Mouse (Mus musculus) midbrain, embryonic 14.5 days (tissue): ENCODE measurements around the gene 2010111I01Rik. TPM values are rescaled to one million over a fixed set of nuclear protein-coding genes. Genes with fewer than 3 reads are reported as not detected.

Source experiments
- ATAC-seq: fragments of 200-750 bp; cut with Nextera tagmentation; 2 replicates; pipeline ENCODE4 v1.8.0; 2017; ENCODE audit warnings: moderate number of reproducible peaks, moderate library complexity; ENCODE audit not compliant: low FRiP score, low TSS enrichment
- DNase-seq: peaks from one replicate; pipeline ENCODE4 v3.0.0-alpha.2; 2015
- H3K27ac ChIP-seq: fragments of 300-500 bp; sonication (generic); replicated peaks from 2 replicates; pipeline ENCODE4 v1.5.1; 2014; ENCODE audit warnings: mild to moderate bottlenecking, low read depth, low read length, moderate library complexity
- H3K27me3 ChIP-seq: fragments of 300-500 bp; sonication (generic); 2 replicates; pipeline ENCODE4 v1.6.1; 2014; ENCODE audit warnings: low read length, control low read depth, mixed read lengths; ENCODE audit not compliant: control insufficient read depth, insufficient read depth
- H3K36me3 ChIP-seq: fragments of 300-500 bp; sonication (generic); 2 replicates; pipeline ENCODE4 v1.6.1; 2014; ENCODE audit warnings: low read length, control low read depth; ENCODE audit not compliant: control insufficient read depth, insufficient read depth
- H3K4me1 ChIP-seq: fragments of 300-500 bp; sonication (generic); 2 replicates; pipeline ENCODE4 v1.6.1; 2014; ENCODE audit warnings: mild to moderate bottlenecking, antibody characterized with exemption, low read length, control low read depth; ENCODE audit not compliant: control insufficient read depth, insufficient read depth
- H3K4me2 ChIP-seq: fragments of 300-500 bp; sonication (generic); 2 replicates; pipeline ENCODE4 v1.6.1; 2014; ENCODE audit warnings: mild to moderate bottlenecking, low read length, moderate library complexity
- H3K4me3 ChIP-seq: fragments of 300-500 bp; sonication (generic); replicated peaks from 2 replicates; pipeline ENCODE4 v1.5.1; 2014; ENCODE audit warnings: low read depth, low read length
- H3K9ac ChIP-seq: fragments of 300-500 bp; sonication (generic); replicated peaks from 2 replicates; pipeline ENCODE4 v1.6.1; 2014; ENCODE audit warnings: mild to moderate bottlenecking, low read length, moderate library complexity
- H3K9me3 ChIP-seq: fragments of 300-500 bp; sonication (generic); 2 replicates; pipeline ENCODE4 v1.6.1; 2016; ENCODE audit warnings: low read length, control low read depth, mixed read lengths; ENCODE audit not compliant: control insufficient read depth
- WGBS: fragments of 180-500 bp; shearing (Covaris S2); extraction: QIAGEN DNeasy Blood & Tissue Kit; methylation state at CpG from one replicate; pipeline ENCODE4 v1.1.7; 2014; 5-methylcytosine and 5-hydroxymethylcytosine counted together
- polyA plus RNA-seq: library from polyadenylated mRNA; unstranded; fragments of >200 nt; fragmentation: Nextera tagmentation; extraction: Ambion mirVana; gene quantifications from 2 replicates; pipeline ENCODE4 v1.2.1, GENCODE M21; 2014

2010111I01Rik gene
- polyA plus RNA-seq, 1 experiment from 2014 or later = 32.0 TPM

DNA sequence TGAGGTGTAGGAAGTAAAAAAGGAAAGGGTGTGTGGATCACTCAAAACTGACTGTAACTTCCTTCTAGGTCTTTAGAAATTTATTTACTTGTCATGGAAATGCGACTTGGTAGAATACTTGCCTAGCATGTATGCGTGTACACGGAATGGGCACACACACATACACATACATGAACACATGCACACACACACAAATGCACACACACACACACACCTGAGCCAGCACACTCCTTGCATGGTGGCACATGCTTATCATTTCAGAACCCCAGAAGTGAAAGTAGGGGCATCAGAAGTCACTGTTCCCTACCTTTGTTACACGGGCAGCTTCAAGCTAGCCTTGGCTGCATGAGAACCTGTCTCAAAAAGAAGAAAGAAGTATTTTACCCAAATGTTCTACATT is 311.7 kb downstream of the 2010111I01Rik start:
- no peaks in the 10 kb centered on the region for H3K9me3 ChIP-seq
- WGBS = 93% methylated on average over 4 of the region's 4 CpGs
- no peak overlapping the region for H3K27ac ChIP-seq
- ATAC-seq = no peak
- DNase-seq = no peak
- H3K27me3 ChIP-seq = no peaks in the 10 kb centered on the region; the same call in 1 of the 2 replicates
- H3K36me3 ChIP-seq = no peaks in the 10 kb centered on the region
- no peak overlapping the region for H3K4me2 ChIP-seq
- H3K4me3 ChIP-seq = no peak overlapping the region
- no peak overlapping the region for H3K9ac ChIP-seq
- peaks cover 32% of the 10 kb centered on the region for H3K4me1 ChIP-seq

DNA sequence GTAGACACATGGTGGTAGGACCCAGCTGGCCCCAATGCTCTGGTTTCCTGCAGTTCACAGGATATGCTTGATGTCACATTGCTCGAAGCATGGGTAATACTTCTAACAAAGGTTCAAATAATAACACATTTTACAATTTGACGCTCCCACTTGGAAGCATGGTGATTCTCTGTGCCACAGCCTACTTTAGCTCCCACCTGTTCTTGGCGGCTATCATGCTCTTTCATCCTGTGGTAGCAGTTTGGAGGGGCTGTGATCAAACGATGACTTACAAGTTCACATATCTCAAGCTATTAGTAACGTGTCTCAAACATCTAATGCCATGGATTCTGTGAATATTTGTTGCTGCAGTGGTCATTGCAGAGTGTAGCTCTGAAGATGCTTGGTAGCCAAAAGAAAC is 312.6 kb downstream of the 2010111I01Rik start:
- Histone ChIP-seq H3K9ac (no peak overlapping the region), H3K4me1 (peaks cover 27% of the 10 kb centered on the region), H3K27ac (no peak overlapping the region), H3K4me3 (no peak overlapping the region), H3K36me3 (no peaks in the 10 kb centered on the region), H3K4me2 (no peak overlapping the region), H3K9me3 (no peaks in the 10 kb centered on the region), H3K27me3 (no peaks in the 10 kb centered on the region; the same call in 1 of the 2 replicates)
- DNase-seq (no peak), ATAC-seq (no peak)
- 80% methylated on average over 5 of the region's 5 CpGs for WGBS

DNA sequence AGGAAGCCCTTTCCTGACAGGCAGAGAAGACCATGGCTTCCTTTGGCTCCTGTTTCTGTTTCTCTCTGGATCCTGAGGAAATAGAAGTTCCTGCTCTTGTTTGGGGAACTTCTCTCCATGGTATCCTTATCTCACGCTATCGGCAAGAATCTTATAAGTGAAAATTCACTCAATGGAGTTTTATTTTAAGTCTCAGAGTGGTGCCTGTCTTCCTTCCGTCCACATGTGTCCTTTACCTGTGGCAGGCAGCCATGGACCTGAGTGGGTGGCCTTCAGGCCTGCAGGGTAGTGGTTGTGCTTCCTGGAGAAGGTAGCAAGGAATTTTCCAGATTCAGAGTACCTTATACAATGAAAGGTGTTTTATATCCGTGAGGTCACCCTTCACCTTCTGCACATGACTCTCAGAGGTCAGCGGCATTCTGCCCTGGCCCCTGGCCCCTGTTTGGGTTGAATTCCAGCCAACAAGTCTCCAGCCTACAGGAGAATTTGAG is 313.5 kb downstream of the 2010111I01Rik start:
- peak overlapping the region; percentile 20; the same call in 1 of the 2 replicates for H3K4me2 ChIP-seq

DNA sequence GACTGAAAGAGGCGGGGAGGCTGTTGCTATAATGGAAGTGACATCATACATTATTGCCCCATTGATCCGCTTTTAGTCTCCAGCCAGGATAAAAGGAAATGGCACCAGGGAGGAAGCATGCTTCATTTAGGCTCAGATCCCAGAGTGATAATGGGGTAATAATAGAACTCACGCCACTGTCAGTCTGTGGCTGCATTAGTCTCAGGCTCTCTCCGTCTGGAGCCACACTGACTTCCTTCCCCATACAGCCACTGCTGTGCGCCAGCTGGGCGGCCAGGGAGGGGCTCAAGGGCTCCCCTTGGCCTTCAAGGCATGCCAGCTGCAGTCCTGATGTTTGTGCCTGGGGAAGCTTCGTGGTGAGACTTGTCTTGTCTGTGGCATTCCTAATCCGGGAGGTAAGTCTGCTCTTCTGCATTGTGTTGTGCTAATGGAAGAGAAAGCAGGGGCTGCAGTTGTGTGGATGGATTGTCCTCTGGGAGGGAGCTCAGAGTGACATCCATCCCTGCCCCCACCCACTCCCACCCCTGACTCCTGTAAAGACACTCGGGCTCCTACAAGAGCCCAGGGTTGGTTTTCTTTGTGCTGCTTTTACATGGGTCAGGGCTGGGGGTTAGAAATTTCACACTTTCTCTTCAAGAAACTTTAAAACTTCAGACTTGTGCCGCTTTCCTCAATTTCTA is 314.2 kb downstream of the 2010111I01Rik start:
- DNase-seq (peak; percentile 45), ATAC-seq (no peak; the same call in 1 of the 2 replicates)
- Histone ChIP-seq H3K27ac (peak overlapping the region; percentile 34; the same call in 1 of the 2 replicates), H3K4me1 (peaks cover 14% of the 10 kb centered on the region), H3K9me3 (no peaks in the 10 kb centered on the region), H3K9ac (no peak overlapping the region), H3K36me3 (peaks cover 12% of the 10 kb centered on the region), H3K27me3 (no peaks in the 10 kb centered on the region; the same call in 1 of the 2 replicates), H3K4me2 (peak overlapping the region; percentile 20; the same call in 1 of the 2 replicates), H3K4me3 (no peak overlapping the region)
- WGBS = 6% methylated on average over 10 of the region's 10 CpGs

More for the DNA sequence above, 313.5 kb downstream of the 2010111I01Rik start:
- H3K4me3 ChIP-seq = no peak overlapping the region
- H3K27me3 ChIP-seq = no peaks in the 10 kb centered on the region; the same call in 1 of the 2 replicates
- H3K9me3 ChIP-seq = no peaks in the 10 kb centered on the region
- no peak overlapping the region for H3K9ac ChIP-seq
- peaks cover 5% of the 10 kb centered on the region for H3K36me3 ChIP-seq
- ATAC-seq = no peak
- WGBS = 63% methylated on average over 5 of the region's 5 CpGs
- no peak for DNase-seq
- no peak overlapping the region for H3K27ac ChIP-seq
- peaks cover 18% of the 10 kb centered on the region for H3K4me1 ChIP-seq

DNA sequence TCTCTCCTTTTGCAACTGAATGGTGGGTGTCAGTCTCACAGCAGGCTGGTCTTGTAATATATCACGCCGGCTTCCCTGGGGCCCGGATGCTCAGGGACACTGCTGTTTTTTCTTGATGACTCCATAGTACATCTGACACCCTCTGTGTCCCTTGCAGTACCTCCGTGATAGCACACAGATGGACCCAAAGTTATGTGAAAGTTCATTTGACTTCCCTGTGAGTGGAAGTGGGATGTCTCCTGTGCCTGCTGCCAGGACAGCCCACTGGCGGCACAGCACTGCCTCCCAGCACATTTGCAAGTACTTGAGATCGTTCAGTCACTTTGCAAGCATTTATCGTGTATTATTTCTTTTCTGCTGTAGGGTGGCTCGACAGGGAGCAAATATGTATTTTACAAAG is 315.1 kb downstream of the 2010111I01Rik start:
- no peak overlapping the region for H3K27ac ChIP-seq
- 51% methylated on average over 8 of the region's 8 CpGs for WGBS
- H3K36me3 ChIP-seq = peaks cover 13% of the 10 kb centered on the region
- no peak overlapping the region for H3K9ac ChIP-seq
- no peak overlapping the region for H3K4me3 ChIP-seq
- ATAC-seq (no peak), DNase-seq (no peak)
- peaks cover 13% of the 10 kb centered on the region for H3K4me1 ChIP-seq
- H3K9me3 ChIP-seq = no peaks in the 10 kb centered on the region
- no peak overlapping the region for H3K4me2 ChIP-seq
- H3K27me3 ChIP-seq = no peaks in the 10 kb centered on the region; the same call in 1 of the 2 replicates

DNA sequence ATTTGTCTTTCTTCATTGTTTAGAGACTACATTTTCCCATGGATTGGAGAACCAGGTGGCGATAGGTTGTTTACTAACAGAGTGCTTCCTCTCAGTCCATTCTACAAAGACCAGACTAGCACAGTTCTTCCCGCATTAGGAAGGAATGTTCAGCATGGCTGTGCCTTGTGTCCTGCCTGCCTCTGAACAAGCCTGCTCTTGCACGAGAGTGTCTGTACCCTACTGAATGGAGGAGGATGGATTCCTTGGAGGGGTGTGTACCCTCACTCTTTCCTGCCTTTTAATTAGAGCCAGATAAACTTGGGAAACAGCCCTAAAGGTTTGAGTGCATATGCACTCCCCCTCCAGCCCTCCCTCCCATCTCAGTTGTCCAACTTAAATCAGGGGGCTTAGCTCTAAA is 315.7 kb downstream of the 2010111I01Rik start:
- peaks cover 17% of the 10 kb centered on the region for H3K36me3 ChIP-seq
- H3K27me3 ChIP-seq = no peaks in the 10 kb centered on the region; the same call in 1 of the 2 replicates
- no peak overlapping the region for H3K4me2 ChIP-seq
- ATAC-seq (no peak), DNase-seq (no peak)
- no peak overlapping the region for H3K9ac ChIP-seq
- WGBS = 39% methylated on average over 3 of the region's 3 CpGs
- peaks cover 13% of the 10 kb centered on the region for H3K4me1 ChIP-seq
- H3K9me3 ChIP-seq = no peaks in the 10 kb centered on the region
- H3K27ac ChIP-seq = no peak overlapping the region
- H3K4me3 ChIP-seq = no peak overlapping the region

DNA sequence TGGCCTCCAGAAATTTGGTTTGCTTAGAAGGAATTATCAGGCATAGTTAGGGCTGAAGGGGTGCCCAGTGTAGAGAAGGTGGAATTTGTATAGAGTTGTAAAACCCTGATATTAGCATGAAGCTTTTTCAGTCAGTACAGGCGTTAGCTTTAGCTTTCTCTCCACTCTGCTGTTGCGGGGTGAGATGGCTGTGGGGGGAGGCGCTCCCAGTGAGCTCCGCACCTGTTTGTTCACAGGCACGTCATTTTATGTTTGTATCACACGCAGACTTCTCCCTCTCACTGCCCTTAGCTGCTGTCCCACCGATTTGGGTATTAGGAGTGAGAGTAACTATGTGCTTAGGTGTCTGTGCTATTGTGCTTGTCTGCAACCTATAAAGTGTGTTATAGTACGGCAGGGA is 316.5 kb downstream of the 2010111I01Rik start:
- H3K4me1 ChIP-seq = peaks cover 13% of the 10 kb centered on the region
- WGBS = 80% methylated on average over 8 of the region's 8 CpGs
- H3K9me3 ChIP-seq = no peaks in the 10 kb centered on the region
- DNase-seq (no peak), ATAC-seq (no peak)
- H3K9ac ChIP-seq = no peak overlapping the region
- H3K4me2 ChIP-seq = no peak overlapping the region
- H3K4me3 ChIP-seq = no peak overlapping the region
- H3K27ac ChIP-seq = no peak overlapping the region
- no peaks in the 10 kb centered on the region; the same call in 1 of the 2 replicates for H3K27me3 ChIP-seq
- H3K36me3 ChIP-seq = peaks cover 17% of the 10 kb centered on the region

DNA sequence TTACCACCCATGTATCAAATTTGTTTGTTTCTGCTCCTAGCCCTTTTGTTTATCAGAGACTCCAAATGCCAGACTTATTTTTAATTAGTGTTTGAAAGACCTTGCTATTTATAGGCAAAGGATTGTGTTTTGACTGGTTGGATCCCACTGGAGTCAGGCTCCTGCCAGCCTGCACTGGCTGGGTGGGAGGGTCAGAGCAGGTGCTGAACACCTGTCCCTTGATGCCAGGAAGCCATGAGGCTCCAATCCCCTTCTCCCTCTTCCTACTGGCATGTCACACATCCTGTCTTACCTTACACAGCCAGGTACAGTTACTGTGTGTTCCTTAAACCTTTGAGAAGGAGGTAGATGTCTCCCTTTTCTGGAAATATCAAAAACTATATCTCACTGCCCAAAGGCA is 318.5 kb downstream of the 2010111I01Rik start:
- DNase-seq (no peak), ATAC-seq (no peak)
- H3K27ac ChIP-seq = no peak overlapping the region
- no peaks in the 10 kb centered on the region for H3K27me3 ChIP-seq
- H3K4me1 ChIP-seq = peaks cover 11% of the 10 kb centered on the region
- no peaks in the 10 kb centered on the region for H3K9me3 ChIP-seq
- peaks cover 21% of the 10 kb centered on the region for H3K36me3 ChIP-seq
- no peak overlapping the region for H3K4me2 ChIP-seq
- H3K9ac ChIP-seq = no peak overlapping the region
- no peak overlapping the region for H3K4me3 ChIP-seq

DNA sequence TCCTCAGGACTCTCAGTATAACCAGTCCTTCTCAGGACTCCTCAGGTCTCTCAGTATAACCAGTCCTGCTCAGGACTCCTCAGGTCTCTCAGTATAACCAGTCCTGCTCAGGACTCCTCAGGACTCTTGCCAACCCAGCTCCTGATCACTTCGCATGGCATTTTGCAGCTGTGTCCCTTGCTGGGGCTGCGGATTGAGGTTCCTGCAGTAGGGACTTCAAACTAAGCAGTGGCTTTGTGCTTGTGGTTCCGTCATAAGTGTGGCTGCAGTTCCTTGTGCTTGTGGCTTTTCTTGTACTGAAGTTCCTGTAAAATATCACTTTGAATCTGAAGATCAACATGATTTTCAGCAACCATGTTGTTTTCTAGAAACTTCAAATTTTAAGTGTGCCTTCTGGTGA is 320.1 kb downstream of the 2010111I01Rik start:
- ATAC-seq (no peak), DNase-seq (no peak)
- WGBS = 92% methylated on average over 3 of the region's 3 CpGs
- no peak overlapping the region for H3K4me3 ChIP-seq
- no peak overlapping the region for H3K4me2 ChIP-seq
- H3K27ac ChIP-seq = no peak overlapping the region
- H3K9ac ChIP-seq = no peak overlapping the region
- H3K9me3 ChIP-seq = no peaks in the 10 kb centered on the region
- peaks cover 23% of the 10 kb centered on the region for H3K36me3 ChIP-seq
- H3K4me1 ChIP-seq = no peaks in the 10 kb centered on the region
- H3K27me3 ChIP-seq = no peaks in the 10 kb centered on the region
